Mouse (Mus musculus): Measurements from ENCODE around the gene Slc22a13. TPM values are rescaled to one million over a fixed set of nuclear protein-coding genes. Genes with fewer than 3 reads are reported as not detected.

Slc22a13 gene
- polyA plus RNA-seq, 1 experiment from 2014 or later, result not detected

DNA sequence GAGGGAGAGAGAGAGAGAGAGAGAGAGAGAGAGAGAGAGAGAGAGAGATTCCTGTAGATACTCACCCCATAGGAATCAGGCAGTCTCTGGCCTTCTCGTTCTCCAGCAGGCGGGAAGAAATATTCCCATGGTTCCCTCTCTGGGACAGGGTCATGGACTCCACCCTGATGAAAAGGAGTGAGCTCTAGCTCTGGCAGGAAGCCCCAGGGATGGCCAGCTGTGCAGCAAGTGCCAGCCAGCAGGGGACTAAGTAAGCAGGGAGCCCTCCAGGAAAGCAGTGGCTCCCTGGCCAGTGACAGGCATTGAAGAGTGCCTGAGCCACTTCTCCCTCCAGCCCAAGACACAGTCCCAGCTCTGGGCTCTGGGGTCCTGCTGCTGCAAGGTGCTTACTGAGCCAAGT is 57.1 kb downstream of the Slc22a13 start:
- H3K9ac ChIP-seq (ENCODE audit: low read length), result no peak overlapping the region
- H3K36me3 ChIP-seq (ENCODE audit: control insufficient read depth, insufficient read depth, low read length), result no peaks in the 10 kb centered on the region
- no peak overlapping the region for H3K27ac ChIP-seq (ENCODE audit: low read length)
- H3K4me3 ChIP-seq (ENCODE audit: low read length), result no peak overlapping the region
- H3K4me1 ChIP-seq (replicated peaks; ENCODE audit: control insufficient read depth, insufficient read depth, low read length), result no peaks in the 10 kb centered on the region
- WGBS, result 38% methylated on average over 2 of the region's 2 CpGs
- H3K9me3 ChIP-seq (ENCODE audit: control insufficient read depth, low read length), result no peaks in the 10 kb centered on the region
- no peak overlapping the region for H3K4me2 ChIP-seq (ENCODE audit: low read depth, low read length)
- H3K27me3 ChIP-seq (ENCODE audit: control insufficient read depth, insufficient read depth, low read depth, low read length), result peaks cover 9% of the 10 kb centered on the region
- no peak for ATAC-seq (ENCODE audit: low read depth)

DNA sequence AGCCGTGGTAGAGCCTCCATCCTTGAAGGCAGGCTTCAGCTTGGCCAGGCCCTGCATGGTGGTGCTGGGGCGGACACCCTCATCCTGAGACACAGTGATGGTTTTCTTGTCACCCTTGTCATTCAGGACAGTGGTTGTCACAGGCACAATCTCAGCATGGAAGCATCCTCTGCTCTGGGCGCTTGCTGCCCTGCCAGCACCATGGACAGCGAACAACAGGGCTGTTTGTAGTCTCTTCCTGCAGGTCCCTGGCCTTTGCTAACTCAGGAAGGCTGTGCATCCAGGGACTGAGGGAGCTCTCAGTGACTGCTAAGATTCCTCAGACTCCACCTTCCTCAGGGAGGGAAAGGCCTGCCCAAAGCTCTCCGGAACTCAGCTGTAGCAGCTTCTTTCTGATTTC is 59.3 kb downstream of the Slc22a13 start:
- Histone ChIP-seq H3K4me1 (replicated peaks; ENCODE audit: control insufficient read depth, insufficient read depth, low read length) (no peaks in the 10 kb centered on the region), H3K4me2 (ENCODE audit: low read depth, low read length) (no peak overlapping the region), H3K4me3 (ENCODE audit: low read length) (no peak overlapping the region), H3K36me3 (ENCODE audit: control insufficient read depth, insufficient read depth, low read length) (no peaks in the 10 kb centered on the region), H3K27ac (ENCODE audit: low read length) (no peak overlapping the region), H3K9ac (ENCODE audit: low read length) (no peak overlapping the region), H3K27me3 (ENCODE audit: control insufficient read depth, insufficient read depth, low read depth, low read length) (no peaks in the 10 kb centered on the region), H3K9me3 (ENCODE audit: control insufficient read depth, low read length) (no peaks in the 10 kb centered on the region)
- WGBS, result 17% methylated on average over 5 of the region's 5 CpGs
- 0 out of 2 replicates have a peak, but pooled peaks have one; percentile 29 for ATAC-seq (ENCODE audit: low read depth)

- Histone ChIP-seq H3K36me3 (ENCODE audit: control insufficient read depth, insufficient read depth, low read length) (no peaks in the 10 kb centered on the region), H3K27me3 (ENCODE audit: control insufficient read depth, insufficient read depth, low read depth, low read length) (no peaks in the 10 kb centered on the region), H3K4me1 (replicated peaks; ENCODE audit: control insufficient read depth, insufficient read depth, low read length) (no peaks in the 10 kb centered on the region), H3K9ac (ENCODE audit: low read length) (no peak overlapping the region), H3K4me3 (ENCODE audit: low read length) (no peak overlapping the region), H3K9me3 (ENCODE audit: control insufficient read depth, low read length) (no peaks in the 10 kb centered on the region), H3K4me2 (ENCODE audit: low read depth, low read length) (no peak overlapping the region), H3K27ac (ENCODE audit: low read length) (no peak overlapping the region)
- WGBS, result 64% methylated on average over 13 of the region's 13 CpGs
- ATAC-seq (ENCODE audit: low read depth), result no peak
Measured at GRCm38 (mm10) chr9:119146098-119146770, 62.7 kb downstream of the Slc22a13 start.

GRCm38 (mm10) chr9:119145638-119146037 is 63.3 kb downstream of the Slc22a13 start:
- H3K9ac ChIP-seq (ENCODE audit: low read length), result no peak overlapping the region
- no peaks in the 10 kb centered on the region for H3K4me1 ChIP-seq (replicated peaks; ENCODE audit: control insufficient read depth, insufficient read depth, low read length)
- no peak for ATAC-seq (ENCODE audit: low read depth)
- no peaks in the 10 kb centered on the region for H3K36me3 ChIP-seq (ENCODE audit: control insufficient read depth, insufficient read depth, low read length)
- H3K4me3 ChIP-seq (ENCODE audit: low read length), result no peak overlapping the region
- H3K27ac ChIP-seq (ENCODE audit: low read length), result no peak overlapping the region
- H3K9me3 ChIP-seq (ENCODE audit: control insufficient read depth, low read length), result no peaks in the 10 kb centered on the region
- no peaks in the 10 kb centered on the region for H3K27me3 ChIP-seq (ENCODE audit: control insufficient read depth, insufficient read depth, low read depth, low read length)
- 66% methylated on average over 6 of the region's 6 CpGs for WGBS
- H3K4me2 ChIP-seq (ENCODE audit: low read depth, low read length), result no peak overlapping the region

GRCm38 (mm10) chr9:119145137-119145536 is 63.8 kb downstream of the Slc22a13 start:
- no peak overlapping the region for H3K9ac ChIP-seq (ENCODE audit: low read length)
- no peak overlapping the region for H3K4me2 ChIP-seq (ENCODE audit: low read depth, low read length)
- no peak overlapping the region for H3K27ac ChIP-seq (ENCODE audit: low read length)
- 54% methylated on average over 10 of the region's 10 CpGs for WGBS
- H3K36me3 ChIP-seq (ENCODE audit: control insufficient read depth, insufficient read depth, low read length), result no peaks in the 10 kb centered on the region
- no peaks in the 10 kb centered on the region for H3K4me1 ChIP-seq (replicated peaks; ENCODE audit: control insufficient read depth, insufficient read depth, low read length)
- H3K4me3 ChIP-seq (ENCODE audit: low read length), result no peak overlapping the region
- H3K27me3 ChIP-seq (ENCODE audit: control insufficient read depth, insufficient read depth, low read depth, low read length), result no peaks in the 10 kb centered on the region
- no peaks in the 10 kb centered on the region for H3K9me3 ChIP-seq (ENCODE audit: control insufficient read depth, low read length)
- ATAC-seq (ENCODE audit: low read depth), result no peak

- no peak overlapping the region for H3K4me3 ChIP-seq (ENCODE audit: low read length)
- H3K27ac ChIP-seq (ENCODE audit: low read length), result no peak overlapping the region
- H3K27me3 ChIP-seq (ENCODE audit: control insufficient read depth, insufficient read depth, low read depth, low read length), result no peaks in the 10 kb centered on the region
- H3K4me1 ChIP-seq (replicated peaks; ENCODE audit: control insufficient read depth, insufficient read depth, low read length), result no peaks in the 10 kb centered on the region
- no peaks in the 10 kb centered on the region for H3K9me3 ChIP-seq (ENCODE audit: control insufficient read depth, low read length)
- H3K9ac ChIP-seq (ENCODE audit: low read length), result no peak overlapping the region
- H3K4me2 ChIP-seq (ENCODE audit: low read depth, low read length), result no peak overlapping the region
- no peaks in the 10 kb centered on the region for H3K36me3 ChIP-seq (ENCODE audit: control insufficient read depth, insufficient read depth, low read length)
- 50% methylated on average over 8 of the region's 8 CpGs for WGBS
- peak; percentile 69 for ATAC-seq (ENCODE audit: low read depth)
Measured at GRCm38 (mm10) chr9:119144696-119145095, 64.2 kb downstream of the Slc22a13 start.

GRCm38 (mm10) chr9:119143372-119143771 is 65.5 kb downstream of the Slc22a13 start:
- H3K4me2 ChIP-seq (ENCODE audit: low read depth, low read length), result no peak overlapping the region
- H3K36me3 ChIP-seq (ENCODE audit: control insufficient read depth, insufficient read depth, low read length), result no peaks in the 10 kb centered on the region
- H3K4me3 ChIP-seq (ENCODE audit: low read length), result no peak overlapping the region
- H3K27ac ChIP-seq (ENCODE audit: low read length), result no peak overlapping the region
- no peaks in the 10 kb centered on the region for H3K4me1 ChIP-seq (replicated peaks; ENCODE audit: control insufficient read depth, insufficient read depth, low read length)
- H3K9ac ChIP-seq (ENCODE audit: low read length), result no peak overlapping the region
- no peaks in the 10 kb centered on the region for H3K27me3 ChIP-seq (ENCODE audit: control insufficient read depth, insufficient read depth, low read depth, low read length)
- no peak for ATAC-seq (ENCODE audit: low read depth)
- no peaks in the 10 kb centered on the region for H3K9me3 ChIP-seq (ENCODE audit: control insufficient read depth, low read length)
- 58% methylated on average over 9 of the region's 9 CpGs for WGBS

Other genes with a start within 250 kb of the Slc22a13 start
- gene Vill, start 156.3 kb downstream of the Slc22a13 start, polyA plus RNA-seq (2015; fragmentation: Nextera tagmentation; extraction: Ambion mirVana), result 34.9 and 38.2 TPM in 2 replicates
- 17.2 and 18.6 TPM in 2 replicates for gene Plcd1, start 115.6 kb downstream of the Slc22a13 start, polyA plus RNA-seq (2015; fragmentation: Nextera tagmentation; extraction: Ambion mirVana)
- gene Dlec1, start 106.6 kb downstream of the Slc22a13 start, polyA plus RNA-seq (2015; fragmentation: Nextera tagmentation; extraction: Ambion mirVana), result 2.1 and 2.4 TPM in 2 replicates
- gene Acaa1b, start 52.0 kb downstream of the Slc22a13 start, polyA plus RNA-seq (2015; fragmentation: Nextera tagmentation; extraction: Ambion mirVana), result 1.3 and 2.5 TPM in 2 replicates
- gene Gm47289, start 49.9 kb downstream of the Slc22a13 start, polyA plus RNA-seq (2015; fragmentation: Nextera tagmentation; extraction: Ambion mirVana), result not detected in 2 replicates
- 9.3 and 9.8 TPM in 2 replicates for gene Oxsr1, start 113.3 kb upstream of the Slc22a13 start, polyA plus RNA-seq (2015; fragmentation: Nextera tagmentation; extraction: Ambion mirVana)
- gene Acaa1a, start 130.6 kb upstream of the Slc22a13 start, polyA plus RNA-seq (2015; fragmentation: Nextera tagmentation; extraction: Ambion mirVana), result 111 and 123 TPM in 2 replicates
- gene Myd88, start 132.3 kb upstream of the Slc22a13 start, polyA plus RNA-seq (2015; fragmentation: Nextera tagmentation; extraction: Ambion mirVana), result 36.5 and 36.9 TPM in 2 replicates
- 5.1 and 5.2 TPM in 2 replicates for gene Xylb, start 148.3 kb upstream of the Slc22a13 start, polyA plus RNA-seq (2015; fragmentation: Nextera tagmentation; extraction: Ambion mirVana)
- gene Slc22a14, start 156.5 kb upstream of the Slc22a13 start, polyA plus RNA-seq (2015; fragmentation: Nextera tagmentation; extraction: Ambion mirVana), result 0.06 and 0.13 TPM in 2 replicates
- 7.1 and 10.8 TPM in 2 replicates for gene Acvr2b, start 193.0 kb upstream of the Slc22a13 start, polyA plus RNA-seq (2015; fragmentation: Nextera tagmentation; extraction: Ambion mirVana)
- 23.5 and 27.3 TPM in 2 replicates for gene Exog, start 235.8 kb upstream of the Slc22a13 start, polyA plus RNA-seq (2015; fragmentation: Nextera tagmentation; extraction: Ambion mirVana)

All from lung, embryonic 16.5 days (tissue).